Mouse (Mus musculus): ENCODE measurements around the gene Jak3. TPM values are rescaled to one million over a fixed set of nuclear protein-coding genes. Genes with fewer than 3 reads are reported as not detected.
A peak's percentile ranks its signal among the peaks of the same experiment; 100 is the strongest.

Jak3 gene
- total and polyA plus RNA-seq, 3 experiments = 13.3 to 47.1 (median 37.8) TPM

GRCm38 (mm10) chr8:71666855-71667254 lies 9.2 kb upstream of the Jak3 start:
- Histone ChIP-seq H3K79me2 (replicated peaks; ENCODE audit: control insufficient read depth, extremely low read depth, insufficient read depth, poor library complexity, severe bottlenecking) (no peaks in the 10 kb centered on the region), H3K4me3 (replicated peaks in 1 of 3; ENCODE audit: low read depth in 2 of 3, low read length in 2 of 3, poor library complexity in 1 of 3) (no peak overlapping the region), H3K4me1 (ENCODE audit: control insufficient read depth in 1 of 2, insufficient read depth in 2 of 2) (peaks cover 23 to 49% of the 10 kb centered on the region in 2 experiments), H3K36me3 (replicated peaks in 1 of 2; ENCODE audit: control insufficient read depth in 1 of 2, insufficient read depth in 1 of 2, low read length in 1 of 2) (no peaks in the 10 kb centered on the region), H3K27ac (ENCODE audit: insufficient read depth, low read depth) (no peak overlapping the region), H3K4me2 (ENCODE audit: insufficient read depth, low read depth, poor library complexity, severe bottlenecking) (no peak overlapping the region), H3K27me3 (replicated peaks) (peaks cover 39% of the 10 kb centered on the region), H3K9me3 (replicated peaks; ENCODE audit: low read length) (no peaks in the 10 kb centered on the region), H3K9ac (ENCODE audit: insufficient read depth, low read depth) (no peak overlapping the region)
- DNase-seq (ENCODE audit: extremely low read depth) = no peak
- in situ Hi-C loops (cut with MboI; ENCODE audit: low pct_ligation_motif_present, low pct_unique_long_range_greater_than_20kb, low sequenced_read_pairs) = no loop called here
- no peak for TF ChIP-seq ZKSCAN1 (IDR thresholded peaks at IDR 0.05; ENCODE audit: borderline replicate concordance, low read depth, low read length)
- no peak for TF ChIP-seq TBP (conservative IDR thresholded peaks at IDR 0.05; ENCODE audit: low read depth, low read length)
- TF ChIP-seq ZNF384 (IDR thresholded peaks at IDR 0.05; ENCODE audit: low read depth, low read length) = no peak
- TF ChIP-seq UBTF (IDR thresholded peaks at IDR 0.05; ENCODE audit: low read depth, low read length) = no peak
- TF ChIP-seq USF1 (IDR thresholded peaks at IDR 0.05; ENCODE audit: low read depth, low read length) = no peak
- TF ChIP-seq NRF1 (IDR thresholded peaks at IDR 0.05; ENCODE audit: low read depth, low read length) = no peak
- no peak for TF ChIP-seq USF2 (conservative IDR thresholded peaks at IDR 0.05; ENCODE audit: low read depth, low read length)
- TF ChIP-seq EP300 (IDR thresholded peaks at IDR 0.05; ENCODE audit: low read length) = no peak
- dilution Hi-C loops (cut with MboI; ENCODE audit: extremely low pct_ligation_motif_present, extremely low pct_unique_long_range_greater_than_20kb, low sequenced_read_pairs) = no loop called here

GRCm38 (mm10) chr8:71667256-71667655 lies 8.8 kb upstream of the Jak3 start:
- peaks cover 23 to 53% of the 10 kb centered on the region in 2 experiments for H3K4me1 ChIP-seq (ENCODE audit: control insufficient read depth in 1 of 2, insufficient read depth in 2 of 2)
- no peak overlapping the region for H3K4me2 ChIP-seq (ENCODE audit: insufficient read depth, low read depth, poor library complexity, severe bottlenecking)
- dilution Hi-C loops (cut with MboI; ENCODE audit: extremely low pct_ligation_motif_present, extremely low pct_unique_long_range_greater_than_20kb, low sequenced_read_pairs) (no loop called here), in situ Hi-C loops (cut with MboI; ENCODE audit: low pct_ligation_motif_present, low pct_unique_long_range_greater_than_20kb, low sequenced_read_pairs) (no loop called here)
- H3K36me3 ChIP-seq (replicated peaks in 1 of 2; ENCODE audit: control insufficient read depth in 1 of 2, insufficient read depth in 1 of 2, low read length in 1 of 2) = no peaks in the 10 kb centered on the region
- H3K79me2 ChIP-seq (replicated peaks; ENCODE audit: control insufficient read depth, extremely low read depth, insufficient read depth, poor library complexity, severe bottlenecking) = no peaks in the 10 kb centered on the region
- H3K4me3 ChIP-seq (replicated peaks in 1 of 3; ENCODE audit: low read depth in 2 of 3, low read length in 2 of 3, poor library complexity in 1 of 3) = no peak overlapping the region
- no peaks in the 10 kb centered on the region for H3K9me3 ChIP-seq (replicated peaks; ENCODE audit: low read length)
- TF ChIP-seq ZMIZ1 (IDR thresholded peaks at IDR 0.05; ENCODE audit: low read depth, low read length) = no peak
- no peak for TF ChIP-seq ETS1 (conservative IDR thresholded peaks at IDR 0.05; ENCODE audit: low read depth, low read length)
- TF ChIP-seq CTCF (conservative IDR thresholded peaks at IDR 0.05 in 1 of 2, IDR thresholded peaks at IDR 0.05 in 1 of 2; ENCODE audit: low read depth in 2 of 2, low read length in 2 of 2) = no peak
- no peak overlapping the region for H3K9ac ChIP-seq (ENCODE audit: insufficient read depth, low read depth)
- no peak overlapping the region for H3K27ac ChIP-seq (ENCODE audit: insufficient read depth, low read depth)
- peaks cover 39% of the 10 kb centered on the region for H3K27me3 ChIP-seq (replicated peaks)
- DNase-seq (ENCODE audit: extremely low read depth) = no peak

- Histone ChIP-seq H3K36me3 (replicated peaks in 1 of 2; ENCODE audit: control insufficient read depth in 1 of 2, insufficient read depth in 1 of 2, low read length in 1 of 2) (no peaks in the 10 kb centered on the region), H3K4me2 (ENCODE audit: insufficient read depth, low read depth, poor library complexity, severe bottlenecking) (peak overlapping the region; percentile 42), H3K9me3 (replicated peaks; ENCODE audit: low read length) (no peaks in the 10 kb centered on the region), H3K27ac (ENCODE audit: insufficient read depth, low read depth) (no peak overlapping the region), H3K4me3 (replicated peaks in 1 of 3; ENCODE audit: low read depth in 2 of 3, low read length in 2 of 3, poor library complexity in 1 of 3) (peak overlapping the region; percentile 2 to 34 (median 14)), H3K9ac (ENCODE audit: insufficient read depth, low read depth) (peak overlapping the region; percentile 34), H3K4me1 (ENCODE audit: control insufficient read depth in 1 of 2, insufficient read depth in 2 of 2) (peaks cover 27 to 64% of the 10 kb centered on the region in 2 experiments), H3K79me2 (replicated peaks; ENCODE audit: control insufficient read depth, extremely low read depth, insufficient read depth, poor library complexity, severe bottlenecking) (no peaks in the 10 kb centered on the region), H3K27me3 (replicated peaks) (peaks cover 39% of the 10 kb centered on the region)
- peak; percentile 32 for TF ChIP-seq HCFC1 (IDR thresholded peaks at IDR 0.05; ENCODE audit: low read depth, low read length)
- no peak for TF ChIP-seq USF1 (IDR thresholded peaks at IDR 0.05; ENCODE audit: low read depth, low read length)
- no peak for TF ChIP-seq SIN3A (IDR thresholded peaks at IDR 0.05; ENCODE audit: low read length)
- peak; percentile 72; the same call in 1 of the 2 replicates for TF ChIP-seq TBP (conservative IDR thresholded peaks at IDR 0.05; ENCODE audit: low read depth, low read length)
- no peak for TF ChIP-seq USF2 (conservative IDR thresholded peaks at IDR 0.05; ENCODE audit: low read depth, low read length)
- no peak for TF ChIP-seq CHD2 (IDR thresholded peaks at IDR 0.05; ENCODE audit: low read length)
- 0 out of 2 replicates have a peak, but pooled peaks have one; percentile 11 for TF ChIP-seq MAFK (IDR thresholded peaks at IDR 0.05; ENCODE audit: insufficient replicate concordance, low read length)
- TF ChIP-seq POLR2A (IDR thresholded peaks at IDR 0.05; ENCODE audit: low read depth, low read length) = peak; percentile 44; the same call in 1 of the 2 replicates
- peak; percentile 65 for TF ChIP-seq TCF12 (IDR thresholded peaks at IDR 0.05; ENCODE audit: low read depth, low read length)
- TF ChIP-seq ETS1 (conservative IDR thresholded peaks at IDR 0.05; ENCODE audit: low read depth, low read length) = peak; percentile 45; the same call in 1 of the 2 replicates
- 0 out of 2 replicates have a peak, but pooled peaks have one; percentile 10 for TF ChIP-seq BHLHE40 (IDR thresholded peaks at IDR 0.05; ENCODE audit: low read depth, low read length)
- TF ChIP-seq MAX (IDR thresholded peaks at IDR 0.05; ENCODE audit: low read length) = no peak
- TF ChIP-seq IRF4 (IDR thresholded peaks at IDR 0.05; ENCODE audit: low read depth, low read length) = peak; percentile 35; the same call in 1 of the 2 replicates
- peak; percentile 82 for TF ChIP-seq ELF1 (IDR thresholded peaks at IDR 0.05; ENCODE audit: low read depth, low read length)
- peak; percentile 95 for TF ChIP-seq MEF2A (IDR thresholded peaks at IDR 0.05; ENCODE audit: borderline replicate concordance, low read depth, low read length)
- TF ChIP-seq SMC3 (IDR thresholded peaks at IDR 0.05; ENCODE audit: low read depth, low read length) = no peak
- TF ChIP-seq ZKSCAN1 (IDR thresholded peaks at IDR 0.05; ENCODE audit: borderline replicate concordance, low read depth, low read length) = no peak
- TF ChIP-seq MAZ (IDR thresholded peaks at IDR 0.05; ENCODE audit: low read depth, low read length) = no peak
- in situ Hi-C loops (cut with MboI; ENCODE audit: low pct_ligation_motif_present, low pct_unique_long_range_greater_than_20kb, low sequenced_read_pairs) = no loop called here
- dilution Hi-C loops (cut with MboI; ENCODE audit: extremely low pct_ligation_motif_present, extremely low pct_unique_long_range_greater_than_20kb, low sequenced_read_pairs) = no loop called here
- peak; percentile 66 for DNase-seq (ENCODE audit: extremely low read depth)
These were observed 7.7 kb upstream of the Jak3 start for GRCm38 (mm10) chr8:71668220-71668975.
